Mouse (Mus musculus) hindbrain, embryonic 12.5 days (tissue): ENCODE results near the gene Lin28b. TPM values are rescaled to one million over a fixed set of nuclear protein-coding genes. Genes with fewer than 3 reads are reported as not detected.

Experiments used
- ATAC-seq: fragments of 200-750 bp; cut with Nextera tagmentation; 2 replicates; pipeline ENCODE4 v1.8.0; 2017; ENCODE audit warnings: moderate TSS enrichment; ENCODE audit not compliant: low FRiP score
- H3K27ac ChIP-seq: fragments of 300-500 bp; sonication (generic); 2 replicates; pipeline ENCODE4 v1.5.1; 2016; ENCODE audit warnings: mild to moderate bottlenecking
- H3K27me3 ChIP-seq: fragments of 300-500 bp; sonication (generic); 2 replicates; pipeline ENCODE4 v1.6.1; 2016; ENCODE audit warnings: mild to moderate bottlenecking
- H3K36me3 ChIP-seq: fragments of 300-500 bp; sonication (generic); 2 replicates; pipeline ENCODE4 v1.6.1; 2016; ENCODE audit warnings: mild to moderate bottlenecking
- H3K4me1 ChIP-seq: fragments of 300-500 bp; sonication (generic); 2 replicates; pipeline ENCODE4 v1.6.1; 2016
- H3K4me2 ChIP-seq: fragments of 300-500 bp; sonication (generic); replicated peaks from 2 replicates; pipeline ENCODE4 v1.6.1; 2016; ENCODE audit warnings: mild to moderate bottlenecking
- H3K4me3 ChIP-seq: fragments of 300-500 bp; sonication (generic); 2 replicates; pipeline ENCODE4 v1.5.1; 2016; ENCODE audit warnings: mild to moderate bottlenecking
- H3K9ac ChIP-seq: fragments of 300-500 bp; sonication (generic); 2 replicates; pipeline ENCODE4 v1.6.1; 2016; ENCODE audit warnings: mild to moderate bottlenecking, moderate library complexity
- H3K9me3 ChIP-seq: fragments of 300-500 bp; sonication (generic); replicated peaks from 2 replicates; pipeline ENCODE4 v1.6.1; 2016; ENCODE audit warnings: mild to moderate bottlenecking
- WGBS: fragments of 180-500 bp; shearing (Covaris S2); methylation state at CpG from one replicate; pipeline ENCODE4 v1.1.7; 2016; 5-methylcytosine and 5-hydroxymethylcytosine counted together
- polyA plus RNA-seq: library from polyadenylated mRNA; unstranded; fragments of >200 nt; fragmentation: Nextera tagmentation; extraction: Ambion mirVana; gene quantifications from 2 replicates; pipeline ENCODE4 v1.2.1, GENCODE M21; 2016

Gene Lin28b
- polyA plus RNA-seq, 1 experiment from 2014 or later, result 11.1 TPM

DNA sequence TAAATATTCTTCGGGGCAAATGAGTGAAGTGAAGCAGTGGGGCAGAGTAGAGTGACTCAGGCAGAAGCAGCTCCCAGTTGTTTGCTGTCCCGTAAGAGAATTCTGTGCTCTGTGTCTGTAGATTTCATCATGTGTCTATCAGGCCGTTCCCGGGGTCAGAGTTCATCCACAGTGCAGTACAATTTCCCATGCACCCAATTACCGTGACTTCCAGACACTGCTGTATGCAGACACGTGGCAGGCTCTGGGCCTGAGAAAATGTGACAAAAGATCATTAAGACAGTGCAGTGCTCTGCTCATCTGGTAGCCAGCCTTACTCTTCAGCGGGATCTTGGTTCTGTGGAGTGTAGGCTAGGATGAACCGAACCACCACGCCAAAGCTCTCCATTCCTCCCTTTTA is 141.0 kb downstream of the Lin28b start:
- no peak overlapping the region for H3K4me2 ChIP-seq
- H3K27me3 ChIP-seq, result no peaks in the 10 kb centered on the region
- no peaks in the 10 kb centered on the region for H3K36me3 ChIP-seq
- H3K27ac ChIP-seq, result no peak overlapping the region
- 0 out of 2 replicates have a peak, but pooled peaks have one; percentile 29 for ATAC-seq
- H3K4me3 ChIP-seq, result no peak overlapping the region
- no peaks in the 10 kb centered on the region for H3K9me3 ChIP-seq
- WGBS, result 73% methylated on average over 9 of the region's 9 CpGs
- no peaks in the 10 kb centered on the region for H3K4me1 ChIP-seq
- no peak overlapping the region for H3K9ac ChIP-seq

DNA sequence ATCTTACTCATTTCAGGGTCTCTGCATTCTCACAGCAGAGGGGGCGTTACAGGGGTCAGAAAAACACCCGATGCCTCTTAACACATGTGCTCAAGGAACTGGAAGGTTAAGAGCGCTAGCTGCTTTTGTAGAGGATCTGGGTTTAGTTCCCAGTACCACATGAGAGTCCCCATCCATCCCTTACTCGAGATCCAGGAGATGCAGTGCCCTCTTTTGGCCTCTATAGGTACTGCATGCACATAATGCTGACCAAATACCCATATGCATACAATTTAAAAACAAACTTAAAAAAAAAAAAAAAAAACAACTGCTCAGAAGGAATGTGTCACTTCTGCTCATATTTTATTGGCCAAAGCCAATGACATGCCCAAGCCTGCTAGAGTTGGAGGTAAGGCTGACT is 141.8 kb downstream of the Lin28b start:
- Histone ChIP-seq H3K9ac (no peak overlapping the region), H3K4me2 (no peak overlapping the region), H3K4me1 (no peaks in the 10 kb centered on the region), H3K36me3 (no peaks in the 10 kb centered on the region), H3K9me3 (no peaks in the 10 kb centered on the region), H3K27me3 (no peaks in the 10 kb centered on the region), H3K4me3 (no peak overlapping the region), H3K27ac (no peak overlapping the region)
- no peak for ATAC-seq
- 86% methylated on average over 4 of the region's 4 CpGs for WGBS

DNA sequence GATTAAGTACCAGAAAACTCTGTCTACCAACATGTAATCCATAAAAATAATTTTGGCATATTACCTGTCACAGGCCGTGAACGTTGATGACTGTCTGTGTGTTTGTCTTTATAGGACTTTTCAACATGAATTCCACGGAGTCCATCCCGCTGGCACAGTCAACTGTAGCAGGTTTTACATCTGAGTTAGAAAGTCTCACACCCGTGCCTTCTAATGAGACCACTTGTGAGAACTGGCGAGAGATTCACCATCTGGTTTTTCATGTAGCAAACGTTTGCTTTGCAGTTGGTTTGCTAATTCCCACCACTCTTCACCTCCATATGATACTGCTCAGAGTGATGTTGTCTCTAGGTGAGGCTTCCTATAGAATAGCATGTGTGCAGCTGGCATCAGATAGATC is 147.1 kb downstream of the Lin28b start:
- WGBS, result 84% methylated on average over 7 of the region's 7 CpGs
- ATAC-seq, result no peak
- Histone ChIP-seq H3K4me1 (no peaks in the 10 kb centered on the region), H3K4me3 (no peak overlapping the region), H3K9me3 (no peaks in the 10 kb centered on the region), H3K9ac (no peak overlapping the region), H3K27me3 (peaks cover 13% of the 10 kb centered on the region), H3K27ac (no peak overlapping the region), H3K4me2 (no peak overlapping the region), H3K36me3 (no peaks in the 10 kb centered on the region)

DNA sequence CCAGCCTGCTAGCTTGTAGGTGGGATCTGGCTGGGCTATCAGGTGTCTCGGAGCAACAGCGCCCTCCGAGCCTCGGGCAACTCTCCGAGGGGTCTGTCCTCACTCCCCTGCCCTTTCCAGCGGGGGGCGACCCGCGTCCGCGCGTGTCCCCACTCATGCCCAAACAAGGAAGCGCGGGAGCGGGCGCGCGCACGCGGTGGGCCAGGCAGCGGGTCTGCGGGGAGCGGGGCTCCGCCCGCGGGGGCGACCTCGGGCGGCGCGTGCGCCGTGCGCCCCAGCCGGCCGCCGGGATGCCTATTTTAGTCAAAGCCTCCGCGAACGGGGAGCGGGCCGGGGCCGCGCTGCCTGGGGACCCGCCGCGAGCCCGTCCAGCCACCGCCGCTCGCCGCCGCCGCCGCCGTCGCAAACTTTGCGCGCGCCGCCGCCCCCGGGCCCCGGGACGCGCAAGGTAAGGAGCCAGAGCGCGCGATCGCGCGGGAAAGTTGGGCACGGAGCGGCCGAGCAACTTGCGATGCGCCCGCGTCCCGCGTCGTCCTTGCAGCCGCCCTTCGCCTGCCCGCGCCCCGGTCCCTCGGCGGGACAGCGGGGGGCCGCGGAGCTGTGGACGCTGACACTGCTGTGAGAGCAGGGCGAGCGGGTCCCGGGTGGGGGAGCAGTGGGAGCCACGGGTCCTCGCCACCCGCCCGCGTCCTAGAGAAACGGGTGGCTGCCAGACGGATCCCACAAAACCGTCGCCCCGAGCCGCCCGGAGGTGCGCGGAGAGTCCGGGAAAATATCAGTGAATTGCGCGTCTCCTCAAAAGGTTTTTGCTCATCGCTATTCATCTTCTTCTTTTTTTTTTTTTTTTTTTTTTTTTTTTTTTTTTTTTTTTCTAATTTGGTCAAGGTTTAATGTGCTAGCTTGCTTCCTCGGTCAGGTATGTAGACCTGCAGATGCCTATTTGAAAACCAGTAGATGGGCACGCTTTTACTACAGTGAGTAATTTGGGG is 150.5 kb downstream of the Lin28b start, which contains the start of gene Bves:
TSS of gene Bves (plus strand) at position 339 of the 989 bp plus-strand sequence.
- peak; percentile 85 for ATAC-seq
- Histone ChIP-seq H3K9ac (peak within 1 kb of the TSS; percentile 72), H3K27me3 (peaks cover 19% of the 10 kb centered on the region), H3K4me2 (peak within 1 kb of the TSS; percentile 95), H3K27ac (no peak within 1 kb of the TSS), H3K4me3 (peak within 1 kb of the TSS; percentile 74), H3K4me1 (no peaks in the 10 kb centered on the region), H3K36me3 (no peaks in the 10 kb centered on the region), H3K9me3 (no peaks in the 10 kb centered on the region)
- WGBS, result 2% methylated on average over 69 of the region's 116 CpGs

DNA sequence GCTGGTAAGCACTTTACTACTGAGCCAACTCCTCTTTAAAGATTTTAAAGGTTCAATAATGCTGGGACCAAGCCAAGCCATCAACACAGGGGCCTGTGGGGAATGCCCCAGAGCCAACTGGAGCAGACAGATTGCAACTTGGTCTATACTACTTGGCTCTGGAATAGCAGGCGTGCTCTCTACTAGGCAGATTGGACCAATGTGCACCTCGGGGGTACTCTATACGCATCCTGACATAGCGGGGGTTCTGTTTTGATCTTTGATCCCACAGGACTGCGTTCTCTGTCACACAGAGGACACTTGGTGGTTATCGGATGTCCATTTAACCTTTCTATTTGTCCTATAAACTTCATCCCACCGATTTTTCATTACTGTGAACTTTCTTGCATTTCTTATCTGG is 151.3 kb downstream of the Lin28b start:
- WGBS, result 30% methylated on average over 7 of the region's 7 CpGs

DNA sequence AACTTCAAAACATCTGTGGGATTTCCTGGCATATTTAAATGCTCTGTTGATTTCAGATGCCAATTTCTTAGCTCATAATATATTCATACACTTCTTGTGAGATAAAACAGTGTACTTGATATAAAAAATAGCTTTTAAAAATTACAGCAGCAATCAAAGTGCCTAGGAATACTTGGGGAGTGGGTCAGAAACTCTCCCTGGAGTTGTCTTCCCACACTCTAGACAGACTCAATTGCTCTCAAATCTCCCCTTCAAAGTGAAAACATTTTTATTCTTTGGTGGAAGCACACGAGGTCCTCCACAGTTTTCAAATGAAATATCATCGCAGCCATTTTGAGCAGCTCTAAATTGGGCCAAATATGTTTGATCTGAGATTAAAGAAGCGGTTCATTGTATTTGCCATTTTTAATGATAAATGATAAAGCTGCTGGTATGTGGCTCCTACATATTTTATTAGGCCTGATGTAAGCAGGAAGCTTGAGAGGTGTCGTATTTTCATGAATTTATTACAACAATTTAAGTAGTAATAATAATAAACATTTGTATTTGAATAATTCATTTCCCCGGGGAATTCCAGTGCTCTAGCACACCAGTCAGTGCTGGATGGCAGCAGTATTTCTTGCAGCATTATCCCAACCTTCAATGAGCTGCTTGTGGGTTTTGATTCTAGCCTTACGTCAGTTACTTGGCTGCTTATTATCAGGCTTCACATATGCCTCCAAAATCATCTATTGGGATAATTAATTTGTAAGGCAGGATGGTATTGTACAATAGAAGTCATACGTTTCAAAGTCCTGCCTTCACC is 157.8 kb downstream of the Lin28b start:
- ATAC-seq, result 0 out of 2 replicates have a peak, but pooled peaks have one; percentile 54
- 71% methylated on average over 7 of the region's 7 CpGs for WGBS
- H3K36me3 ChIP-seq, result no peaks in the 10 kb centered on the region
- H3K4me2 ChIP-seq, result no peak overlapping the region
- H3K9me3 ChIP-seq, result no peaks in the 10 kb centered on the region
- H3K9ac ChIP-seq, result no peak overlapping the region
- H3K27ac ChIP-seq, result no peak overlapping the region
- peaks cover 4% of the 10 kb centered on the region; the same call in 1 of the 2 replicates for H3K27me3 ChIP-seq
- no peak overlapping the region for H3K4me3 ChIP-seq
- H3K4me1 ChIP-seq, result peaks cover 4% of the 10 kb centered on the region; the same call in 1 of the 2 replicates

More for the DNA sequence above, 151.3 kb downstream of the Lin28b start:
- no peaks in the 10 kb centered on the region for H3K9me3 ChIP-seq
- peaks cover 19% of the 10 kb centered on the region for H3K27me3 ChIP-seq
- no peak overlapping the region for H3K27ac ChIP-seq
- no peaks in the 10 kb centered on the region for H3K4me1 ChIP-seq
- peak overlapping the region; percentile 95 for H3K4me2 ChIP-seq
- no peaks in the 10 kb centered on the region for H3K36me3 ChIP-seq
- H3K4me3 ChIP-seq, result no peak overlapping the region; the same call in 1 of the 2 replicates
- ATAC-seq, result no peak
- H3K9ac ChIP-seq, result no peak overlapping the region

Other genes with a start within 250 kb of the Lin28b start
- gene Bves, start 150.6 kb downstream of the Lin28b start, polyA plus RNA-seq, result 2.7 and 3.0 TPM in 2 replicates
- 22.0 and 23.1 TPM in 2 replicates for gene Hace1, start 91.4 kb upstream of the Lin28b start, polyA plus RNA-seq